Mouse (Mus musculus) testis, adult 2 months (tissue): Measurements from ENCODE around the gene B3galt6. TPM values are rescaled to one million over a fixed set of nuclear protein-coding genes. Genes with fewer than 3 reads are reported as not detected.

Source experiments
- H3K27ac ChIP-seq: fragments of 200-500 bp; 2 replicates; pipeline ENCODE4 v1.5.1; 2012; ENCODE audit warnings: low read depth, low read length; ENCODE audit not compliant: control insufficient read depth, insufficient read depth
- H3K27me3 ChIP-seq: fragments of 200-500 bp; 2 replicates; pipeline ENCODE4 v1.6.1; 2012; ENCODE audit warnings: mild to moderate bottlenecking, low read length, moderate library complexity; ENCODE audit not compliant: control insufficient read depth, insufficient read depth
- H3K36me3 ChIP-seq: fragments of 200-500 bp; 2 replicates; pipeline ENCODE4 v1.6.1; 2012; ENCODE audit warnings: mild to moderate bottlenecking, low read length; ENCODE audit not compliant: control insufficient read depth, insufficient read depth
- H3K4me1 ChIP-seq: fragments of 200-500 bp; 2 replicates; pipeline ENCODE4 v1.6.1; 2012; ENCODE audit warnings: low read length; ENCODE audit not compliant: control insufficient read depth, insufficient read depth
- H3K4me3 ChIP-seq: fragments of 200-500 bp; 2 replicates; pipeline ENCODE4 v1.5.1; 2012; ENCODE audit warnings: low read depth, mild to moderate bottlenecking, low read length, moderate library complexity, mixed read lengths; ENCODE audit not compliant: control insufficient read depth
- CTCF ChIP-seq: fragments of 200-500 bp; IDR thresholded peaks from 2 replicates; pipeline ENCODE4 v1.5.1; 2012; ENCODE audit warnings: low read depth, mild to moderate bottlenecking, inconsistent platforms, low read length, moderate library complexity; ENCODE audit not compliant: control insufficient read depth, insufficient read depth, insufficient replicate concordance
- POLR2A ChIP-seq: fragments of 200-500 bp; IDR thresholded peaks from 2 replicates; pipeline ENCODE4 v1.6.1; 2012; ENCODE audit warnings: low read depth, mild to moderate bottlenecking, inconsistent platforms, low read length, moderate library complexity; ENCODE audit not compliant: control insufficient read depth
- polyA plus RNA-seq: library from polyadenylated mRNA; depleted of rRNA; stranded (reverse); fragments of >200 nt; gene quantifications from 2 replicates; pipeline ENCODE4 v1.2.3, GENCODE M21; 2012

The B3galt6 gene
- polyA plus RNA-seq, 1 experiment = 2.4 TPM

GRCm38 (mm10) chr4:156028580-156028979 lies 36.1 kb upstream of the B3galt6 start:
- no peak for TF ChIP-seq CTCF
- TF ChIP-seq POLR2A = no peak
- H3K4me3 ChIP-seq = no peak overlapping the region
- H3K27me3 ChIP-seq = no peaks in the 10 kb centered on the region
- H3K36me3 ChIP-seq = no peaks in the 10 kb centered on the region
- no peak overlapping the region for H3K27ac ChIP-seq
- H3K4me1 ChIP-seq = peaks cover 3% of the 10 kb centered on the region

- no peak within 1 kb of the TSS for H3K27ac ChIP-seq
- no peaks in the 10 kb centered on the region for H3K27me3 ChIP-seq
- H3K4me3 ChIP-seq = no peak within 1 kb of the TSS
- TF ChIP-seq CTCF (no peak), POLR2A (no peak)
- H3K4me1 ChIP-seq = peaks cover 3% of the 10 kb centered on the region
- H3K36me3 ChIP-seq = no peaks in the 10 kb centered on the region
Observed at GRCm38 (mm10) chr4:156026013-156026412, 33.6 kb upstream of the B3galt6 start, which contains the start of gene Tnfrsf18. Tnfrsf18 (plus strand) TSS chr4:156026164.

GRCm38 (mm10) chr4:156024184-156024583 lies 31.7 kb upstream of the B3galt6 start:
- no peaks in the 10 kb centered on the region for H3K4me1 ChIP-seq
- H3K36me3 ChIP-seq = no peaks in the 10 kb centered on the region
- no peaks in the 10 kb centered on the region for H3K27me3 ChIP-seq
- H3K27ac ChIP-seq = no peak overlapping the region
- TF ChIP-seq POLR2A (no peak), CTCF (no peak)
- no peak overlapping the region for H3K4me3 ChIP-seq

GRCm38 (mm10) chr4:156023520-156023919 lies 31.1 kb upstream of the B3galt6 start:
- no peaks in the 10 kb centered on the region for H3K4me1 ChIP-seq
- H3K36me3 ChIP-seq = no peaks in the 10 kb centered on the region
- H3K4me3 ChIP-seq = no peak overlapping the region
- no peak for TF ChIP-seq CTCF
- no peak for TF ChIP-seq POLR2A
- no peak overlapping the region for H3K27ac ChIP-seq
- H3K27me3 ChIP-seq = no peaks in the 10 kb centered on the region

- H3K4me1 ChIP-seq = no peaks in the 10 kb centered on the region
- H3K36me3 ChIP-seq = no peaks in the 10 kb centered on the region
- H3K4me3 ChIP-seq = no peak overlapping the region
- no peaks in the 10 kb centered on the region for H3K27me3 ChIP-seq
- no peak for TF ChIP-seq CTCF
- TF ChIP-seq POLR2A = no peak
- H3K27ac ChIP-seq = no peak overlapping the region
Observed at GRCm38 (mm10) chr4:156021942-156022419, 29.5 kb upstream of the B3galt6 start.

- Histone ChIP-seq H3K27me3 (no peaks in the 10 kb centered on the region), H3K4me1 (no peaks in the 10 kb centered on the region), H3K4me3 (no peak overlapping the region), H3K27ac (no peak overlapping the region), H3K36me3 (no peaks in the 10 kb centered on the region)
- TF ChIP-seq CTCF (no peak), POLR2A (no peak)
Observed at GRCm38 (mm10) chr4:156021381-156021780, 28.9 kb upstream of the B3galt6 start.

- Histone ChIP-seq H3K36me3 (no peaks in the 10 kb centered on the region), H3K4me3 (no peak overlapping the region), H3K27me3 (no peaks in the 10 kb centered on the region), H3K4me1 (no peaks in the 10 kb centered on the region), H3K27ac (no peak overlapping the region)
- no peak for TF ChIP-seq POLR2A
- TF ChIP-seq CTCF = no peak
Observed at GRCm38 (mm10) chr4:156019771-156020170, 27.3 kb upstream of the B3galt6 start.

- H3K4me3 ChIP-seq = no peak overlapping the region
- H3K36me3 ChIP-seq = 0 out of 2 replicates have a peak, but pooled peaks cover 2% of the 10 kb centered on the region
- H3K27ac ChIP-seq = no peak overlapping the region
- TF ChIP-seq CTCF (no peak), POLR2A (no peak)
- no peaks in the 10 kb centered on the region for H3K27me3 ChIP-seq
- H3K4me1 ChIP-seq = no peaks in the 10 kb centered on the region
Observed at GRCm38 (mm10) chr4:156014436-156014835, 22.0 kb upstream of the B3galt6 start.
